Mouse (Mus musculus) yolk sac, embryonic 10.5 days (tissue): ENCODE measurements around the gene 6430548M08Rik.

Experiments
- DNase-seq: peaks from one replicate; pipeline ENCODE4 v3.0.0-alpha.2; 2017; ENCODE audit warnings: low spot score

6430548M08Rik gene

DNA sequence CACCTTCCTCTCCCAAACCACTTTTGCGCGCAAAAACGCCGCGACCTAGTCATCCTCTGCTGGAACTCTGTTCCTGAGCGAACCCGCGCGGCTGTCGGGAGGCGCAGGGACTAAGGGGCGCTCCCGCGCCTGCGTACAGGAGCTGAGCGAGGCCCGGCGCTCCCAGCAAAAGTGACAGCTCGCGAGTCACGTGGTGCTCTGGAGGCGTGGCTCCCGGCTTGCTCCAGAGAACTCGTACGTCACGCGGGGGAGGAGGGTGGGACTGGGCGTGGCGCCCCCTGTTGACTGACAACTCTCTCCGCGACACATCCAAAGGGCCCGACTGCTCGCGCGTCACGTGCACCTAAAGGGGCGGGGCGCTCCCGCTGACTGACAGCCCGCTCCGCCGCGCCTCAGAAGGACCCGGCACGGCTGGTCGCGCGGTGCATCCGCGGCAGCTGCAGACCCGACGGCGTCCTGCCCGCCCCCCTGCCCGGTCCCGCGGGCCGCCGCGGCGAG is at the start of gene 6430548M08Rik:
6430548M08Rik (plus strand) TSS at position 395 of the 498 bp plus-strand sequence.
- peak; percentile 100 for DNase-seq

DNA sequence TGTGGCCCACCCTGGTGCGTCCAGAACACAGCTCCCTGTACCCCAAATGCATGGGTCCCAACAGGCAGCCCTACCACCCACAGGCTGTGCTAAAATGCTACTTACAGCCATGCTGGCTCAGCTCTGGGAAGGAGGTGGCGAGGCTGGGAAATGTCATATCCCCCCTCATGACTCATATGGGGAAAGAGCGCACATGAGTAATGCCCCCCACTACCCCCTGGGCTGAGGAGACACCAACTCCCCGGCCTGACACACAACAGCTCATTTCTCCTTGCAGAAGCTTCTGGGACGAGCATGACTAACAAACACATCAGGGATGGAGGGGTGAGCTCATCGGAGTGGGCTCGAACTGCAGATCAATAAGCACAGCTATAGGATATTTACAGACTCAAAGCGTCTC is 48.3 kb upstream of the 6430548M08Rik start:
- no peak for DNase-seq

DNA sequence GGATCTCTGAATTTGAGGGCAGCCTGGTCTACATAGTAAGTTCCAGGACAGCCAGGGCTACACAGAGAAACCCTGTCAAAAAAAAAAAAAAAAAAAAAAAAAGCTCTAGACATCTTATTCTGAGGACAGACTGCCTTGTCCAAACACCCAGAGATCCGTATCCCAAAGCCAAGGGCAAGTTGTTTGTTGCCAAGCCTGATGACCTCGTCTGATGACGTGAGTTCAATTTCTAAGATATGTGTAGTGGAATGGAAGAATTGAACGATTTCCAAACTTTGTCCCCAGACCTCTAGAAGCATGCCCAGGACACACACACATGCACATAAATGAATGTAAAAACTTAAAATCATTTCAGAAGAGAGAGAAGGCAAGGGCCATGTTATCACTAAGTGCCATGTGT is 47.7 kb upstream of the 6430548M08Rik start:
- DNase-seq = no peak

DNA sequence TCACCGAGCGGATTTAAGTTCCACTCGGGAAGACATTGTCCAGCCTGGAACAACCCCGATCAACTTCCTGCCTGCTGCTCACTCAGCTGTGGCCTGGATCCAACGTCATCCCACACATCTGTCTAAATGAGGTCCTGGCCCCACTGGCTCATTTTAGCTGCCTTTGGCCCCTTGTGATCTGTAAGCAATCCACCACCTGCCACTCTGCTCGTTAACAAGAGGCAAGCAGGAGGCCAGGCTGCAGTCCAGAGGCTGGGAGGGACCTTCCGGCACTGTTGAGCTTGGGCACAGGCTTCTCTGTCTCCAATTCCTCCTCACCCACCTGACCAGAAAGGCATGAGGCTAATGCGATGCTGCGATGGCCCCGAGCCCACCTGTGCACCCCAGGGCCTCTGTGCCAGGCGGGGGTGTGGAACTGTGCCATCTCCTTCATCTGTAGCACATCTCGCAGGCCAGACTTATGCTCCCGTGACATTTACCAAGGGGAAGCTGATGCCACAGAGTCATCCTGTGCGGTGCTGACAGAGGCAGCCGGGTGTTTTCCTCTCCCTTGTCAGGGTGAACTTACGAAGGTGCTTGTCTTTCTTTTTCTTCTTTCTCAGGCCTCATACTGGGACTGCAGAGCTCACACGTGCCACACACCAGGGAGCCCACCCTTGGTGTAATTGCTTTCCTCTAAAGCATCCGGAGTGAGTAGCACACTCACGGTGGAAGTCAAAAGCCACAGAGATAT is 45.9 kb upstream of the 6430548M08Rik start:
- no peak for DNase-seq

DNA sequence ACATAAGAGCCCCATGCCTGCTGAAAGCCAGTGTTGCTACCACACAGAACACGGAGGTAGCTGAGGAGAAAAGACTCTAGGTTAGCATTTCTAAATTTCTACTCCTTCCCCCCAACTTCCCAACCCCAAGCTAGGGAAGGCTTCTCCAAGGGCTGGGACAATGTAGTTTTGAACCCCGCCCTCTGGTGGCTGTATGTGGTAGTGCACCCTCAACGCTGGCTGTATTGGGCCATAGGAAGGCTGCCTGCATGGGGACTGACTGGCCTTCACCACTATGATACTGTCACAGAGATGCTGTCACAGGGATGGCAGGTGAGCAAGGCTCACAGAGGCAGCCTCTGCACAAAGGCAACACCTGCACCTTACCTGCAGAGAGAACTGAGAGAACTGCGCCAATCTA is 42.3 kb upstream of the 6430548M08Rik start:
- DNase-seq = peak; percentile 73

DNA sequence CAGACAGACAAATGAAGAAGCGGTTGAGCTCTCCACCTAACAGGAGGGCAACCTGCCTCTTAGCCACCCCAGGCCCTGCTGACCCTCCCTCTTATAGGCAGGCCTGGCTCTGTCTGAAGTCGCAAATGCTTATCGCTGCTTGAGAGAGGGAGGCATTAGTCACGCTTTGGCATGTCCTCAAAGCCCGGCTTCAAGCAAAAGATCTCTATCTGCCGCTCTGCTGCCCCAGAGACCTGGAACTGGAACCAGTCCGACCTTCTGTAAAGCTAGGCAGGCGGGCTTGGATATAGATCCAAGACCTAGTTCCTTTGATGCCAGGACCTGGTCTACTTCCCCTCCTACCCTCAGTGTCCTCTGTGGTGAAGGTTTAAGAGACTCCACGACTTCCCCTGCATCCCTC is 41.7 kb upstream of the 6430548M08Rik start:
- DNase-seq = no peak

DNA sequence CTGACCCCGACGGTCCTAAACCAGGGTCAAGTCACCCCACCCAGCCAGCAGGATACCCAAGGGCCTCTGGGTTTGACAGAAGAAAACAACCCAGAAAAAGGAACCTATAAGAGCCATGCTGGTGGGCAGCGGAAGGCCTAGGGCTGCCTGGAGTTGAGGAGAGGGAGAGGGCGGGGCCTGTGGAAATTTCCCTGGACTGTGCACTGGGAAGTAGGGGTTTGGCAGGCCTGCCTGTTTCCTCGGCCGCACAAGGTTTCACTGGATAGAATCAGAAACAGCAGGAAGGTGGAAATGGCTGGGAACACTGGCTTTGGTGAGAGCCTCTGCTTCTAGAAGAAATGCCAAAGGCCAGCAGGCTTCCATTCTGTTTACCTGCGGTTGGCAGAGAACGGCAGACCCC is 41.1 kb upstream of the 6430548M08Rik start:
- DNase-seq = no peak

DNA sequence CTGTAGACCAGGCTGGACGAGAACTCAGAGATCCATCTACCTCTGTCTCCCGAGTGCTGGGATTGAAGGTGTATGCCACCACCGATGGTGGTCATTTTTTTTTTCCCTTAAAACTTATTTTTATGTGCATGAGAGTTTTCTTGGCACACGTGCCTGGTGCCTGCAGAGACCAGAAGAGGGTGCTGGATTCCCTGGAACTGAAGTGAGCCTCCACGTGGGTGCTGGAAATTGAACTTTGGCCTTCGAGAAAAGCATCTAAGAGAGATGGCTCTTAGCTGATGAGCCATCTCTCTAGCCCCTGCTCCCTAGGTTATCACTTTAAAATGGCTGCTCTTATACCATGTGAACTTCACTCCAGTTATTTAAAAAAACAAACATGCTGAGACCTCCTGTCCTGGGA is 39.4 kb upstream of the 6430548M08Rik start:
- DNase-seq = no peak

DNA sequence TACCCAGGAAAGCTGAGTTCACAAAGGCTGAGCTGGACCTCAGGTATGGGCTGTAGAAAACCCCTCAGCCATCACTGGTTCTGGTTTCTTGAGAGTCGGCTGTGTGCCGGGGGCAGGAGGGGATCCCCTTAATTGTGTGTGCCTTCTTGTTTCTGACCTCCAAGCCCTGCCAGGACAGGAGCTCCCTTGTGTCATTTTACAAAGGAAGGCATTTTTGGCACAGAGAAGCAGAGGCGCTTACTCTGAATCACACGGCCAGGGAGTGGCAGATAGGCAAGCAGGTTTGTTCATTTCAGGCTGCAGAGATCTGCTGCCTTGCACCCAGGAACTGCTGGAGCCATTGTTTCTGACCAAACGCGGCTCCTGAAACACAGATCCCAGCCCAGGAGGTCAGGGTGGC is 38.6 kb upstream of the 6430548M08Rik start:
- DNase-seq = no peak

DNA sequence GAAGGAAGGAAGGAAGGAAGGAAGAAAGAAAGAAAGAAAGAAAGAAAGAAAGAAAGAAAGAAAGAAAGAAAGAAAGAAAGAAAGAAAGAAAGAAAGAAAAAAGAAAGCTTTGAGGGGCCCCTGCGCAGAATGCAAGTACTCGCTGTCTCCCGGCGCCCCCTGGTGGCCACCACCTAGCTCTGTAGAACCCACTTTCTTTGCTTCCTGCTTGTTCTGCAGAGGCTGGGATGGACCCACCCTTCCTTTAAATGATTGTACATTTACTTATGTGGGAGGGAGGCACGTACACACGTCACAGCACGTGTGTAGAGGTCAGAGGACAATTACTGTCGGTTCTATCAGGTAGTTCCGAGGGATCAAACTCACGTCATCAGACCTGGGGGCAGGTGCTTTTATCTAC is 35.9 kb upstream of the 6430548M08Rik start:
- peak; percentile 52 for DNase-seq

DNA sequence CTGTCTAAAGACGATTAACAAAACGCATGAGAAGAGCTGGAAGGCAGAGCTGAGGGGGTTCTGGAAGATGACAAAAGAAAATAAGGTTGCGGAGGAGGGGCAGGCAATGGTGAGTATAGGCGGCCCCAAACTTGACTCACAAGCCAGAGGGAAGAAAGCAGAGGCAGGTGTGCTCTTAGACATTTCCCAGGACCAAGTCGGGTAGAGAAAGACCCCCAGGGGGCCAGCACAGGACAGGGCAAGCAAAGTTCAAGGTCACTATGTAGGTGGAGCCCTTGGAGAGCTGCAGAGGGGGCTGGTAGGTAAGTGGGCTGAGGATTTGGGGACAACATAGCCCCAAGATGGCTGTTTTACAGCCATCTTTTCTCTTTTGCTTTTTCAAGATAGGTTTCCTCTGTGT is 34.6 kb upstream of the 6430548M08Rik start:
- no peak for DNase-seq

DNA sequence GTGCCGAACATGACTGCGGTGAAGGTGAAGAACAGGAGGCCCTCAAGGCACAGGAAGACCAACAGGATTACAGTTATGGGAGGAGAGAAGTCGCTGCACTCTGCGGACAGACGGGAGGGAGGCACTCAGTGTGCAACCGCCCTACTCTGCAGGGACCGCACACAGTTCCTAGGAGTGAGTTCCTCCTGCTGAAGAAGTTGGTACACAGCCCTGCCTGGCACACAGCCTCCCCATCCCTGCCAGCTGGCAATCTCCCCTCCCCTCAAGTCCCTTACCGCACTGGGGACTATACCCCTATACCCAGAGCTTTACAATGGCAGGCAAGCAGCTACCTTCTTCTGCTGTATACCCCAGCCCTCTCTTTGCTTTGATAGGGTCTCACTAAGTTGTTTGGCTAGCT is 30.7 kb upstream of the 6430548M08Rik start:
- DNase-seq = no peak

DNA sequence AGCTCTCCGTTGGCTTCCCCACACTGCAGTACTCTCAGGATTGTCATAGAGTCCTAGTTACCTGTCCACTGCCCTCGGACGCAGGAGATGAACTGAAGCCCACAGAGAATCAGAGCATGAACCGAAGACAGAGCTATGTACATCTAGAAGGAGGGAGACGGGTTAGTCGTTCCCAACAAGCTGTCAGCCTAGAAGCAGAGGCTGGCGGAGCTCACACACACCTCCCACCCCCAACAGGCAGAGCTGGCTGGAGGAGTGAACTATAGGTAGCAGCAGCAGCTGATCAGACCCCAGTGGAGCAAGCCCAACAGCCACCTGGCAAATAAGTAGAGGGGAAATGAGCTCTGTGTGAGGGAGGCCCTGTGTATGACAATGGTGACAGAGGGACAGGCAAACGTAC is 29.2 kb upstream of the 6430548M08Rik start:
- no peak for DNase-seq

DNA sequence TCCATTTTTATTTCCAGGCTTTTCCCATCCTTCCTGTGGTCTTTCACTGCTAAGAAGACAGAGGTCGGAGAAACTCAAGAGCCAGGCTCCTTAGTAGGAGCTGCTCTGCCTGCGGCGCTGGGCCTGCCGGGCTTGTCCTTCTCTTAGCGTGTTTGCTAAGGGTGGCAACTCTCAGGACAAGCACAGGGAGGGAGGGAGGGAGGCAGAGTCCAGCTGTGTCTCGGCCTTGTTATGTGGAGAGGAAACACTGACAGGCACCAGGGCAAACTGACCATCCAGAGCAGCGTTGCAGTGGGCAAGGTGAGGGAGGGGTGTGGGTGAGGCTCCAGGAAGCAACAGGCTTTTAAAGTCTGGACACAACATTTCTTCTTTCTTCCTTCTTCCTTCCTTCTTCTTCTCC is 24.4 kb upstream of the 6430548M08Rik start:
- peak; percentile 29 for DNase-seq

DNA sequence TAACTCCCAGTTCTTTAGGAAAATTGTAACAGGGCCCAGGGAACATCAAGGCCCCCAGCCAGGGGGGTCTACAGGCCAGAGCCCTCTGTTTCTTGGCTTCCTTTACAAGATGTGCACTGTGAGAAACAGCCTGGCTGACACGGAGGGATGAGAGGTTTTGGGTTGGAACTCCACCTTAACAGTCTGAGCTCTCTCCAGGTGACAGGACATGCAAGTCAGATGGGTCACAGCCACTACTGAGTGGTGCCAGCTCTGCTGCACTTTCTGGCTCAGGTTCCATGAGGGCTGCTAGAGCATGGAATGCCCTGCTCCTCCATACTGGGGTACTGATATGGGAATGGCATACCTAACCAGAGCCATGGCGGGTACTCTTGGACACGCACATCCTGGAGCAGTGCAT is 22.9 kb upstream of the 6430548M08Rik start:
- no peak for DNase-seq

DNA sequence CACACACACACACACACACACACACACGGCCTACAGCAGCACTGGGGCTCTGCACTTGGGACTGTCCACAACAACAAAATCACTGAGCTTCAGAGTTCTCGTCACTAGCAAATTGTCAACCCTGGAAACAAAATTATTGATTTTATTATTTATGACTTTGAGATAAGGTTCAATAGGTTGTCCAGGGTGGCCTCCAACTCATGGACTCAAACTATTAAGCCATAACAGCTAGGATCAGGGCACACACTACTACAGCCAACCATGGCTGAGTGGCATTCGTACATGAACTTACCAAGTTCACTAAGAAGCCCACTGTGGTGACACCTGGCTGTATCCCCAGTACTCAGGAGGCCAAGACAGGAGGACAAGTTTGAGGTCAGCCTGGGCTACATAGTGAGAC is 20.8 kb upstream of the 6430548M08Rik start:
- DNase-seq = no peak

DNA sequence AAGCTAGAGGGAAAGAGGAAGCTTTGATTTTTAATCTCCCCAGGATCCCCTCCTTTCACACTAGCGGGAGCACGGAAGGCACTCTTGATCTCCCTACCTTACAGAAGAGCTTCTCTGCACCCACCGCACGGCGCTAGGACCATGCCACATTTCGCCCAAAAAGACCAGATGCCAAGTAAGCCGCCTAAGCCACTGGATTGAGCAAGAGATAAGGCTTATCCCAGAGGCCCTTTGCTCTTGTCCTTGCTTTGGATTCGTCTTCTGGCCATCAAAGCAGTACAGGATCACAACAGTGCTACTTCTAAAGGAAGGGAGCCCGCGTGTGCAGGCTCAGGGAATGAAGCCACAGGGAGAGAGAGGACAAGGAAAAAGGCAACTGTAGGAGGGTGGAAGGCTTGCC is 19.2 kb upstream of the 6430548M08Rik start:
- DNase-seq = no peak

DNA sequence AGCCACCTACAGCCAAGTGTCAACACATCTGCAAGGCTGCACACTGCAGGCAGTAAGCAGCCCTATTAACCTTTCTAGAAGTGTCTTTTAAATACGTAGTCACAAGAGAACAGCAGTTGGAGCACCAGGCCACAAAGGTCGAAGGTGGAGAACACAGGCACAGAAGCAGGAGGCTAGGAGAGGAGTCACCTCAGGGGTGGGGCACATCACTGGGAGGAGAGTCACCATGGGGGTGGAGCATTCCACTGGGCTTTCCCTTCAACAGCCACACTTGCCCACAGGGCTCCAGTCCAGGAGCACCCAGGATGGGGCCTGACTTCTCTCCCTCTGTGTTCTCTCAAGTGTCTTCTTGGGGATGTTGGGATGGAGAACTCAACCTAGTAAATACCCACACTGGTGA is 17.5 kb upstream of the 6430548M08Rik start:
- DNase-seq = peak; percentile 60

DNA sequence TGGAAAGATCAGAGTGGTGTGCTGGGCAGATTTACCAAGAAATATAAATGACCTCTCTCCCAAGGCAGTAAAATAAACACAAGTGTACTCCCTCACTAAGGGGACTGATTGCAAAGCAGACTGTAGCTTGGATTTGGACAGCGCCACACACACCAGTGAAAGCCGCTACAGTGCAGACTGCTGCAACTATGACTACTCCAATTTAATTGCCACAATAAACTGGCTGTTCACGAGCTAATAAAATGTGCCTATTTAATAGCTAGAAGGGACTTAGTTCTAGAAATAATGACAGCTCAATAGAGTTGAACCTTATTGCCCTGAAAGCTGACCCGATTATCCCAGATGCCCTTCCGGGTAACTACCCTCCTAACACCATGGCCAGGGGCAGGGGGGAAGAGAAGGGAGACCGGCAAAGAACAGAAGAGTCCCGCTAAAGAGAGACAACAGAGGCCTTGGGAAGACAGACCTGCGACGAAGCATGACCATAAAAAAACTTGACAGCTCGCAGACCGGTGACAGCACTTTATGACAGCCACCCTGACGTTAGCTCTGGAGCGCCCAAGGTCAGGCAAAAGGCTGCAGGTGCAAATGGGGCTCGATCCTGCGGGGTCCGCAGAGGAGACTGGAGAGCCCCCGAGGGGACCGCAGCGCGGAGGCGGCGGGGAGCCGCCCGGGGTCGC is 13.4 kb upstream of the 6430548M08Rik start:
- no peak for DNase-seq

DNA sequence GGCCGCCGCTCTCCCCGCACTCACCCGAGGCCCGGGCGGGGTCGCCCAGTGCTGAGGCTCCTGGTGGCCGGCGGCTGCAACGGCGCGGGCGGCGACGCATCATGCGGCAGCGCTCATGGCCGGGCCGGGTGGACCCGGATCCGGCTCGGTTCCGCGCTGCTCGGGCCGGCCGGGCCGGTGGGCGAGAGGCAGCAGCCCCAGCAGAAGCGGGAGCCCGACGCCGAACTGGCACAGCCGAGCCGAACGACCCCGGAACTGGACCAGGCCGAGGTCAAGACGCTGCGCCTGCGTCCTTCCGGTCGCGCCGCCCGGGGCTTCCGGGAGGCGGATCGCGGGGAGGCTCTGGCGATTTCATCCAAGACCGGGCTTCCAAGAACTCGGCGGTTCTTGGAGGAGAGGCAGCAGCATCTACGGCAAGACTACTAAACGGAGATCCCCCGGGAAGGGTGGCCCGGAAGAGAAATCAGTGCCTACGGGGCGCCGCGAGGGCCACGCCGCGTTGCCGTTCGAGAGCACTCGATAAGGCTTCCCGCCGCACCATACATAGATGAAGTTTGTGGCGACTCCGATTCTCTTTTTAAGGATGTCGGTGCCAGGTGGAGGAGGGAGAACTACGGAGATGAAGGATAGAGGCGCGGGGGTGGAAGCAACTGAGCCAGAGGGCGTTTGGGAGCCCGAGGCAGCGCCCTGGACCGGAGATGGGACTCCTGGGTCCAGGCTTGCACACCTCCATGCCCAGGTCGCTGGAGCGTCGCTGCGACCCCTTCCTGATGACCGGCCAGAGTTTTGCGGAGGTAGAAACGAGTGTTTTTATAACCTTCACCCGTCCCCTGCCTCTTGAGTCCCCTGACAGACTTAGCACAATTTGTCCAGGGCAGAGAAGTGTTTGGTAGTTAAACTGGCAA is 12.6 kb upstream of the 6430548M08Rik start, which contains the start of gene Zdhhc7:
Zdhhc7 (minus strand) TSS at position 415 of the 905 bp plus-strand sequence.
- DNase-seq = peak; percentile 80

DNA sequence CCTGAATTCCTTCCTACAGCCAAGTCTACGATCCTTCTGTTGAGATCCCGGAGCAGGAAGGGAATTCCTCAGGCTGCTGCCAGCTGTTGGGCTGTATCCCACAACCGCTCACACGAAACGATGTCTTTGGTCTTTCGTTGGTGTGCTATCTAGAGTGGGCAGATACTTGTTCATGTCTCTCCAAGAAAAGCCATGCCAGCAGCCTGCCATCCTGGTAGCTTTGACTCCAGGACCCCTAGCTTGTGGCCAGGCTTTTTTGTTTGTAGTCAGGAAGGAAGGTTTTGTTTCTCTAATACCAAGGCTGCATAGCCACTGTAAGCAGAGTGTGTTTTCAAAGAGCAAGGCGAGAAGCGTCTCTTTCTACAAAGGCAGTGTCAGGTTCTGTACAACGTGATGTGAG is 10.0 kb upstream of the 6430548M08Rik start:
- no peak for DNase-seq

DNA sequence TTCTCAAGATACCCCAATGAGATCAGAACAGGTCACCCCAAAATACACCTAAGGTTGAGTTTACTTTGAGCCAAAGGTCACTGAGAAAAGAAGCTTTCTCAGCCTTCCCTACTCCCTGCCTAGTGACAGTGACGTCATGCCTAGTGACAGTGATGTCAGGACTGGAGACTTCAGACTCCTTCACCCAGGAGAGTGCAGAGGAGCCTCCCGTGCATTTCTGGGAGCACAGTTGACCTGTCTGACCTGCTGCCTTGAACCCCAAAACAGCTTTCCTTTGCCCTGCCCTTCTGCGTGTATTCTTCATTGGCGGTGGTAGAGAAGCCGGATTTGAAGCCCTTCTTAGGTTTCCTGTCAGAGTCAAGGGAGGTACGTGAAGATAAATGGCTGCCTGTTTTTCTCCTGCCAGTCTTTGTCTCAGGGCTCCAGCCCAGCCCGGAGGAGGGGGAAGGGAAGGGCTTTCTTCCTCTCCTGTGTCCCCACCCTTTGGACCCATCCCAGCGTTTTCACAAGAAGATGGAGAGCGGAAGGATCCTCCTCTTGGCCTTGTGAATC is 9.2 kb upstream of the 6430548M08Rik start:
- DNase-seq = peak; percentile 18
